9 mouse cellular contexts compared by ENCODE assay signal in genomic region chr6:40423774-40424173, GRCm38 (mm10). TPM values are rescaled to one million over a fixed set of nuclear protein-coding genes. Genes with fewer than 3 reads are reported as not detected.
DNase-seq lines count a peak whose midpoint lies in the region; ATAC-seq lines count a peak whose summit lies in the region.
"Had no signal": no experiment of that assay in that cellular context is flagged by ENCODE, and none has a peak within 500 bp of the region (broad histone marks: within the 10 kb centered on the region; RNA-seq: fewer than 3 reads in every experiment).

No protein-coding gene starts in this region.

- H3K27me3 ChIP-seq in intestine, embryonic 15.5 days (replicated peaks), result no peaks in the 10 kb centered on the region
- no peaks in the 10 kb centered on the region for H3K27me3 ChIP-seq in intestine, embryonic 16.5 days (replicated peaks; ENCODE audit: control insufficient read depth, insufficient read depth, low read length)
- H3K27me3 ChIP-seq: limb, embryonic 13.5 days had no signal

- no peaks in the 10 kb centered on the region for H3K9me3 ChIP-seq in intestine, embryonic 15.5 days
- no peaks in the 10 kb centered on the region for H3K9me3 ChIP-seq in intestine, embryonic 16.5 days (ENCODE audit: control insufficient read depth, low read length)
- H3K9me3 ChIP-seq: limb, embryonic 13.5 days had no signal

- peak; percentile 59 for DNase-seq in T-cell, adult 2 months (ENCODE audit: low spot score)
- peak; percentile 17 for DNase-seq in embryo, embryonic 11.5 days (ENCODE audit: low read depth, low spot score)
- peak; percentile 53 to 70 for DNase-seq in kidney, postnatal 25 days
- DNase-seq in retina, embryonic 14.5 days (ENCODE audit: low spot score), result peak; percentile 69
- DNase-seq in right cerebral cortex, postnatal 25 days, result no peak

- WGBS in intestine, embryonic 15.5 days, result 48% methylated on average over 1 of the region's 1 CpGs
- 78% methylated on average over 1 of the region's 1 CpGs for WGBS in intestine, embryonic 16.5 days

- no peaks in the 10 kb centered on the region for H3K4me1 ChIP-seq in intestine, embryonic 15.5 days (replicated peaks)
- no peaks in the 10 kb centered on the region for H3K4me1 ChIP-seq in intestine, embryonic 16.5 days (ENCODE audit: control insufficient read depth, insufficient read depth, low read length)
- H3K4me1 ChIP-seq: limb, embryonic 13.5 days had no signal

- no peak overlapping the region for H3K4me3 ChIP-seq in intestine, embryonic 15.5 days (replicated peaks)
- H3K4me3 ChIP-seq in intestine, embryonic 16.5 days (ENCODE audit: low read length), result no peak overlapping the region
- H3K4me3 ChIP-seq: limb, embryonic 13.5 days had no signal

- H3K9ac ChIP-seq in intestine, embryonic 15.5 days, result no peak overlapping the region
- H3K9ac ChIP-seq in intestine, embryonic 16.5 days (ENCODE audit: low read depth, low read length), result no peak overlapping the region
- H3K9ac ChIP-seq: limb, embryonic 13.5 days had no signal

- H3K36me3 ChIP-seq in intestine, embryonic 15.5 days, result no peaks in the 10 kb centered on the region
- no peaks in the 10 kb centered on the region for H3K36me3 ChIP-seq in intestine, embryonic 16.5 days (ENCODE audit: control insufficient read depth, insufficient read depth, low read length)

- no peak overlapping the region for H3K27ac ChIP-seq in intestine, embryonic 15.5 days
- H3K27ac ChIP-seq in intestine, embryonic 16.5 days (ENCODE audit: low read length), result no peak overlapping the region
- H3K27ac ChIP-seq: limb, embryonic 13.5 days had no signal

- H3K4me2 ChIP-seq in intestine, embryonic 15.5 days (replicated peaks), result no peak overlapping the region
- no peak overlapping the region for H3K4me2 ChIP-seq in intestine, embryonic 16.5 days (ENCODE audit: low read depth, low read length)
- H3K4me2 ChIP-seq: limb, embryonic 13.5 days had no signal

- ATAC-seq in intestine, embryonic 15.5 days, result 0 out of 2 replicates have a peak, but pooled peaks have one; percentile 28
- ATAC-seq in intestine, embryonic 16.5 days, result no peak
- ATAC-seq in CD4-positive, CD25-positive, alpha-beta regulatory T cell, adult 4 months, result peak; percentile 96

RNA-seq across cellular contexts. Expression of gene E330009J07Rik, which starts 12.2 kb away (rescaled TPM):
- 8.8 and 9.5 TPM in 2 replicates for polyA plus RNA-seq in intestine, embryonic 15.5 days (2015; fragmentation: Nextera tagmentation; extraction: Ambion mirVana)
- polyA plus RNA-seq in intestine, embryonic 16.5 days (2015; fragmentation: Nextera tagmentation; extraction: Ambion mirVana), result 6.0 and 6.2 TPM in 2 replicates
- polyA plus RNA-seq in CD4-positive, CD25-positive, alpha-beta regulatory T cell, adult 4 months (2017; shearing (Covaris generic)), result 1 to 10 TPM; 4.1 to 7.9 TPM

RNA-seq across cellular contexts. Expression of gene Wee2, which starts 15.1 kb away (rescaled TPM):
- 0.05 and 0.14 TPM in 2 replicates for polyA plus RNA-seq in intestine, embryonic 15.5 days (2015; fragmentation: Nextera tagmentation; extraction: Ambion mirVana)
- polyA plus RNA-seq in intestine, embryonic 16.5 days (2015; fragmentation: Nextera tagmentation; extraction: Ambion mirVana), result 0.07 TPM in 1 of 2 replicates, not detected in the other
- polyA plus RNA-seq in CD4-positive, CD25-positive, alpha-beta regulatory T cell, adult 4 months (2017; shearing (Covaris generic)), result not detected
- polyA plus RNA-seq: limb, embryonic 13.5 days had no signal

RNA-seq across cellular contexts. Expression of gene Ssbp1, which starts 47.4 kb away (rescaled TPM):
- polyA plus RNA-seq in intestine, embryonic 15.5 days (2015; fragmentation: Nextera tagmentation; extraction: Ambion mirVana), result 157 and 160 TPM in 2 replicates
- 128 and 135 TPM in 2 replicates for polyA plus RNA-seq in intestine, embryonic 16.5 days (2015; fragmentation: Nextera tagmentation; extraction: Ambion mirVana)
- polyA plus RNA-seq in CD4-positive, CD25-positive, alpha-beta regulatory T cell, adult 4 months (2017; shearing (Covaris generic)), result 100 to 1,000 TPM; 112 to 118 TPM
